Mouse (Mus musculus) cerebellum, adult 2 months (tissue): ENCODE measurements at regions not wholly inside any gene's neighbourhood (a gene's known extent, or its start where the extent isn't known, plus 50 kb on each side); places are given as distances from the start of the nearest gene placed in this dataset.

Experiments
- CTCF ChIP-seq: fragments of 200-500 bp; IDR thresholded peaks from 2 replicates; pipeline ENCODE4 v1.5.1; 2011; ENCODE audit warnings: low read depth, mild to moderate bottlenecking, control low read depth, low read length, moderate library complexity, borderline replicate concordance; ENCODE audit not compliant: insufficient read depth
- POLR2A ChIP-seq: fragments of 200-500 bp; IDR thresholded peaks from 2 replicates; pipeline ENCODE4 v1.6.1; 2011; ENCODE audit warnings: low read length, control low read depth, borderline replicate concordance; ENCODE audit not compliant: insufficient read depth

GRCm38 (mm10) chr13:97548527-97548977, 211.9 kb downstream of the Gm10260 start:
- TF ChIP-seq CTCF (no peak), POLR2A (no peak)
